Mouse (Mus musculus): ENCODE results near the gene Errfi1. TPM values are rescaled to one million over a fixed set of nuclear protein-coding genes. Genes with fewer than 3 reads are reported as not detected.

The Errfi1 gene
- total RNA-seq, 2 experiments from 2014 or later = 0.84 to 1.2 TPM

- peak; percentile 77 for ATAC-seq (replicated peaks; ENCODE audit: poor library complexity, severe bottlenecking)
These were observed 55.9 kb downstream of the Errfi1 start for GRCm38 (mm10) chr4:150909451-150910156.

DNA sequence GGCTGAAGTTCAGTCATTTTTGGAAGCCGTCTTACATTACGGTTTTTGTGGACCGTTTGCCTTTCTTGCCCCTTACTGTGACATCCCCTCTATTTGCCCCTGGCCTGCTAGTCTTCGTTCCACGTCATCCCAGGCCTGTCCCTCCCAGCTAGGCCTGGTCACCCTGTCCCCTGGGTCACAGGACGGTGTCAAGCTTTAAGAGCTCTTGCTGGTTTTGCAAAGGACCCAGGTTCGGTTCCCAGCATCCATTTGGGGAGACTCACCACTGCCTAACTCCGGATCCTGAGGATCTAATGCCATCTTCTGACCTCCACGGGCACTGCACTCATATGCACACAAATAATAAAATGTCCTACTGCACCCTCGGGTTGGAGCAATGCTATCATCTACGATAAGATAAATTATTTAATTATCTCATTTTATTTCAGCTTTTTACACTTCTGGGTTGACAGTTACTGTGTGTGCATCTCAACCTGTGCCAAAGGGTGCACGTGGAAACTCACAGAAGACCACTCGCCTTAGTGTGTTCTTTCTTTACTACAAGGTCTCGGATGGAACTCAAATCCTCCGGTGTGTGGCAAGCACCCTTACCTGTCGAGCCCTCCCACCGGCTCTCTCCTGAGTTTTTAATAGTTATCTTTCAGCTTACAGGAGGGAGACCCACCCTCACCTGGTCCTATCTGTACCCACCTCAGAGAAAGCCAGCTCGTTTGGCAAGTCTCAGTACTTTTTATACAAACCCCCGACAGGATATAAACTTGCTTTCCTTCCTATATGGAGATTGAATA, 56.6 kb downstream of the Errfi1 start:
- ATAC-seq (replicated peaks; ENCODE audit: poor library complexity, severe bottlenecking) = no peak

DNA sequence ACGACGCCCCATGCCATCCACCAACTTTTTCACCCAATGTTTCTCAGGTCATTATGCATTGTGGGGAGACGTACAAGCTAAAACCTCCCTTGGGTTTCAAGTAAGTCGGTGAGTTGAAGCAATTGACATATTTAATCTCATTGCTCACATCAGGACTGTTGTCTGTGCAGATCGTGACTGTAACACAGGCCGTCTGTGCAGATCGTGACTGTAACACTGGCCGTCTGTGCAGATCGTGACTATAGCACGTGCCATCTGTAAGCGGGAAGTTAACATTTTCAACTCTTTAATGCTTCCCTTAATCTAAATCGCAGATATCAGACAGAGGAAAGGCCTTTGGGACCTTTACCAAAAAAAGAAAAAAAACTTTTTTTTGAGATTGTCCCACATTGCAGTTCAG, 60.0 kb downstream of the Errfi1 start:
- no peak for ATAC-seq (replicated peaks; ENCODE audit: poor library complexity, severe bottlenecking)

DNA sequence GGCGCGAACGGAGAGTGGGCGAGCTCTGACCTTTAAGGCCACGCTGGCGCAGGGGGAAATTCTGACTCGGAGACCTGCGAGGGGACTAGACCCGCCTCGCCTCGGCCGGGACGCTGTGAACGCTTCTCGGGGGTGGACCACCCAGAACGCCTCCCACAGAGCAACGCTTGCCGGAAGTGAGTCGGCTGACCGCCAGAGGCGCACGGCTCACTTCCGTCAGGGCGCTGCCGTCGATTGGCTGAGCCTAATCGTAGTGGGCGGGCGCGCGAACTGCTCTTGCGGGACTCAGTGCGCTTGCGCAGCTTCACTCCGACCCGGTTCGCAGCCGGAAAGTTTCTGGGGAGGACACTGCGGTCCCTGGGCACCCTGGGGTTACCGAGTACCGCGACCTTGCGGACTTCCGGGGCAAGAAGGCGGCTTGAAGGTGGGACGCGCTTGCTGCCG, 60.6 kb downstream of the Errfi1 start, which contains the start of the genes Park7 and Tnfrsf9:
Park7 (minus strand) TSS at position 148 of the 444 bp plus-strand sequence.
Tnfrsf9 (plus strand) TSS at position 273 of the 444 bp plus-strand sequence.
- ATAC-seq (replicated peaks; ENCODE audit: poor library complexity, severe bottlenecking) = peak; percentile 78

GRCm38 (mm10) chr4:150915181-150915906, 61.6 kb downstream of the Errfi1 start:
- ATAC-seq (replicated peaks; ENCODE audit: poor library complexity, severe bottlenecking) = no peak

DNA sequence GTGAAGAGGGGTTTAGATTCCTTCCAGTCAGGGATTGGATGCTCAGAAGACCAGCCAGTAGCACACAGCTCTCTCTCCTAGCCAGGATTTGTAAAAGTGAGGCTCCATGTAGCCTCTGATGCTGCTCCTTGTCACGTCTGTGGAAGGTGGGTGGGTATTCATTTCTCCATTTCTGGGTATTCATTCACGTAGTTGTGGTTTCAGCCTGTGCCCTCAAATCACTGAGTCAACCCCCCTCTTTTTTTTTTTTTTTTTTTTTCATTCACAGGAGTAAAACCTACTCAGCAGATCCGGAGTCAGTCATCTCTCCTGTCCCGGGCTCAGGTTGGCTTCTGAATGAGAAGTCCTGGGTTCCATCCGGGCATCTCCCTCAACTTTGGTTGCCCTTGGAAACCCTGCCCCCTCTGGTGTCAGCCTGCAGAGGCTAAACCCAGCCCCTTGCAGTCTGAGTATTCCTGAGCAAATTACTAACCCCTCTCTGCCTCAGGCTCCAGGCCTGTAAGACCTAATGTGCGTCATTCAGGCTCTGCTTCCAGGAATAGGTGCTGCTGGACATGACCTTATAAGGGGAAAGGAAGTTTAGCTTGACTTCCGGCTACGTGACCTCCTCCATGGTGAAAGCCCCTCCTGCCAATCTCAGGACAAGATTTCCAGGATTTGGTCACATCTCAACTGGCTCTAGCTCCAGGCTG, 63.8 kb downstream of the Errfi1 start:
- no peak for ATAC-seq (replicated peaks; ENCODE audit: poor library complexity, severe bottlenecking)

Other genes starting within 250 kb of the Errfi1 start
- gene Slc45a1, start 201.7 kb upstream of the Errfi1 start, total RNA-seq (2014; fragmentation: Nextera tagmentation) = not detected in 2 replicates
- not detected in 2 replicates for gene Slc45a1, start 201.7 kb upstream of the Errfi1 start, total RNA-seq (2017)
- gene Park7, start 60.5 kb downstream of the Errfi1 start, total RNA-seq (2014; fragmentation: Nextera tagmentation) = 284 and 328 TPM in 2 replicates
- gene Park7, start 60.5 kb downstream of the Errfi1 start, total RNA-seq (2017) = 431 and 435 TPM in 2 replicates
- not detected in 2 replicates for gene Tnfrsf9, start 60.6 kb downstream of the Errfi1 start, total RNA-seq (2014; fragmentation: Nextera tagmentation)
- not detected in 2 replicates for gene Tnfrsf9, start 60.6 kb downstream of the Errfi1 start, total RNA-seq (2017)
- not detected in 2 replicates for gene Uts2, start 143.2 kb downstream of the Errfi1 start, total RNA-seq (2014; fragmentation: Nextera tagmentation)
- not detected in 2 replicates for gene Uts2, start 143.2 kb downstream of the Errfi1 start, total RNA-seq (2017)
- 11.2 and 21.2 TPM in 2 replicates for gene Per3, start 190.7 kb downstream of the Errfi1 start, total RNA-seq (2014; fragmentation: Nextera tagmentation)
- 10.4 and 12.1 TPM in 2 replicates for gene Per3, start 190.7 kb downstream of the Errfi1 start, total RNA-seq (2017)
- 75.4 and 79.8 TPM in 2 replicates for gene Vamp3, start 204.0 kb downstream of the Errfi1 start, total RNA-seq (2014; fragmentation: Nextera tagmentation)
- gene Vamp3, start 204.0 kb downstream of the Errfi1 start, total RNA-seq (2017) = 66.9 and 76.8 TPM in 2 replicates
- gene Gm13090, start 235.7 kb downstream of the Errfi1 start, total RNA-seq (2014; fragmentation: Nextera tagmentation) = not detected in 2 replicates
- gene Gm13090, start 235.7 kb downstream of the Errfi1 start, total RNA-seq (2017) = not detected in 2 replicates